Mouse (Mus musculus) forebrain, postnatal 0 days (tissue): ENCODE measurements at regions not wholly inside any gene's neighbourhood (a gene's known extent, or its start where the extent isn't known, plus 50 kb on each side); places are given as distances from the start of the nearest gene placed in this dataset.
"Not testable (repeated sequence)": the region's sequence is repeated elsewhere in the genome, so short reads cannot be mapped to it uniquely, and the experiment has no call there.

Experiments used
- ATAC-seq: fragments of 200-750 bp; cut with Nextera tagmentation; 2 replicates; pipeline ENCODE4 v1.8.0; 2017; ENCODE audit warnings: mild to moderate bottlenecking, moderate library complexity
- DNase-seq: peaks from one replicate; pipeline ENCODE4 v3.0.0-alpha.2; 2015
- H3K27ac ChIP-seq: fragments of 300-500 bp; sonication (generic); 2 replicates; pipeline ENCODE4 v1.5.1; 2014; ENCODE audit warnings: low read depth, mild to moderate bottlenecking, antibody characterized with exemption, low read length, moderate library complexity, mixed read lengths
- H3K27me3 ChIP-seq: fragments of 300-500 bp; sonication (generic); 2 replicates; pipeline ENCODE4 v1.6.1; 2014; ENCODE audit warnings: mild to moderate bottlenecking, low read length, mixed read lengths; ENCODE audit not compliant: insufficient read depth
- H3K36me3 ChIP-seq: fragments of 300-500 bp; sonication (generic); 2 replicates; pipeline ENCODE4 v1.6.1; 2014; ENCODE audit warnings: mild to moderate bottlenecking, moderate library complexity; ENCODE audit not compliant: insufficient read depth
- H3K4me1 ChIP-seq: fragments of 300-500 bp; sonication (generic); 2 replicates; pipeline ENCODE4 v1.6.1; 2014; ENCODE audit warnings: antibody characterized with exemption; ENCODE audit not compliant: insufficient read depth
- H3K4me2 ChIP-seq: fragments of 300-500 bp; sonication (generic); 2 replicates; pipeline ENCODE4 v1.6.1; 2014; ENCODE audit warnings: low read depth, mild to moderate bottlenecking, moderate library complexity
- H3K4me3 ChIP-seq: fragments of 300-500 bp; sonication (generic); 2 replicates; pipeline ENCODE4 v1.5.1; 2014; ENCODE audit warnings: low read depth, low read length, mixed read lengths
- H3K9ac ChIP-seq: fragments of 300-500 bp; sonication (generic); 2 replicates; pipeline ENCODE4 v1.6.1; 2014; ENCODE audit warnings: mild to moderate bottlenecking
- H3K9me3 ChIP-seq: fragments of 300-500 bp; sonication (generic); 2 replicates; pipeline ENCODE4 v1.6.1; 2016; ENCODE audit warnings: low read length
- CTCF ChIP-seq: sonication (generic); IDR thresholded peaks from 2 replicates; pipeline ENCODE4 v1.5.1; 2016; ENCODE audit warnings: antibody characterized with exemption, control low read depth, low read depth
- whole genome bisulfite sequencing: fragments of 180-500 bp; shearing (Covaris S2); extraction: QIAGEN DNeasy Blood & Tissue Kit; methylation state at CpG from one replicate; pipeline ENCODE4 v1.1.7; 2014; 5-methylcytosine and 5-hydroxymethylcytosine counted together

GRCm38 (mm10) chr12:39605289-39605688, 432.5 kb downstream of the Arl4a start:
- H3K4me1 ChIP-seq = no peaks in the 10 kb centered on the region
- ATAC-seq = no peak

GRCm38 (mm10) chr12:39604723-39605122, 433.1 kb downstream of the Arl4a start:
- no peak overlapping the region for H3K4me3 ChIP-seq
- WGBS = 77% methylated on average over 4 of the region's 4 CpGs
- no peak overlapping the region for H3K27ac ChIP-seq
- DNase-seq (no peak), ATAC-seq (peak; percentile 86; the same call in 1 of the 2 replicates)
- no peaks in the 10 kb centered on the region for H3K4me1 ChIP-seq
- no peak for TF ChIP-seq CTCF
- no peaks in the 10 kb centered on the region for H3K27me3 ChIP-seq
- H3K36me3 ChIP-seq = no peaks in the 10 kb centered on the region
- no peak overlapping the region for H3K9ac ChIP-seq
- no peaks in the 10 kb centered on the region for H3K9me3 ChIP-seq
- H3K4me2 ChIP-seq = no peak overlapping the region

More at GRCm38 (mm10) chr12:39605289-39605688, 432.5 kb downstream of the Arl4a start:
- DNase-seq = no peak
- Histone ChIP-seq H3K9ac (no peak overlapping the region), H3K4me3 (no peak overlapping the region), H3K9me3 (no peaks in the 10 kb centered on the region), H3K27ac (no peak overlapping the region), H3K27me3 (no peaks in the 10 kb centered on the region), H3K36me3 (no peaks in the 10 kb centered on the region), H3K4me2 (no peak overlapping the region)
- TF ChIP-seq CTCF = no peak
- WGBS = 70% methylated on average over 3 of the region's 3 CpGs

- TF ChIP-seq CTCF = no peak
- H3K9me3 ChIP-seq = no peaks in the 10 kb centered on the region
- WGBS = 47% methylated on average over 1 of the region's 1 CpGs
- H3K36me3 ChIP-seq = no peaks in the 10 kb centered on the region
- H3K4me3 ChIP-seq = no peak overlapping the region
- ATAC-seq (peak; percentile 36; the same call in 1 of the 2 replicates), DNase-seq (no peak)
- no peaks in the 10 kb centered on the region for H3K27me3 ChIP-seq
- no peak overlapping the region for H3K4me2 ChIP-seq
- H3K9ac ChIP-seq = no peak overlapping the region
- no peak overlapping the region for H3K27ac ChIP-seq
- H3K4me1 ChIP-seq = no peaks in the 10 kb centered on the region
These were observed 443.1 kb downstream of the Arl4a start for GRCm38 (mm10) chr12:39594726-39595125.

GRCm38 (mm10) chr12:39593781-39594180, 444.0 kb downstream of the Arl4a start:
- not testable (repeated sequence) for H3K4me2 ChIP-seq, DNase-seq, ATAC-seq, H3K9me3 ChIP-seq, H3K4me3 ChIP-seq, H3K27me3 ChIP-seq, H3K36me3 ChIP-seq, H3K27ac ChIP-seq, H3K9ac ChIP-seq, H3K4me1 ChIP-seq

GRCm38 (mm10) chr12:39587204-39587909, 450.5 kb downstream of the Arl4a start:
- H3K27ac ChIP-seq = peak overlapping the region; percentile 6; the same call in 1 of the 2 replicates
- H3K4me2 ChIP-seq = no peak overlapping the region
- peak; percentile 52 for DNase-seq
- no peak for TF ChIP-seq CTCF
- H3K4me3 ChIP-seq = no peak overlapping the region
- 29% methylated on average over 5 of the region's 5 CpGs for WGBS
- no peak overlapping the region for H3K9ac ChIP-seq
- no peaks in the 10 kb centered on the region for H3K36me3 ChIP-seq
- H3K9me3 ChIP-seq = no peaks in the 10 kb centered on the region
- H3K27me3 ChIP-seq = no peaks in the 10 kb centered on the region
- H3K4me1 ChIP-seq = no peaks in the 10 kb centered on the region
- ATAC-seq = peak; percentile 93

GRCm38 (mm10) chr12:39586163-39586562, 451.7 kb downstream of the Arl4a start:
- Histone ChIP-seq H3K27ac (no peak overlapping the region), H3K9me3 (no peaks in the 10 kb centered on the region), H3K36me3 (no peaks in the 10 kb centered on the region), H3K4me1 (no peaks in the 10 kb centered on the region), H3K27me3 (no peaks in the 10 kb centered on the region), H3K9ac (no peak overlapping the region), H3K4me2 (no peak overlapping the region), H3K4me3 (no peak overlapping the region)
- TF ChIP-seq CTCF = no peak
- DNase-seq (no peak), ATAC-seq (no peak)
- WGBS = 86% methylated on average over 4 of the region's 4 CpGs

GRCm38 (mm10) chr12:39577610-39578009, 460.2 kb downstream of the Arl4a start:
- Histone ChIP-seq H3K9ac (no peak overlapping the region), H3K27ac (no peak overlapping the region), H3K4me1 (no peaks in the 10 kb centered on the region), H3K36me3 (no peaks in the 10 kb centered on the region), H3K9me3 (no peaks in the 10 kb centered on the region), H3K4me2 (no peak overlapping the region), H3K27me3 (no peaks in the 10 kb centered on the region), H3K4me3 (no peak overlapping the region)
- WGBS = 43% methylated on average over 1 of the region's 1 CpGs
- peak; percentile 18 for DNase-seq
- TF ChIP-seq CTCF = no peak
- ATAC-seq = peak; percentile 64
